Mouse (Mus musculus) lung, adult 2 months (tissue): ENCODE measurements around the gene Melk. TPM values are rescaled to one million over a fixed set of nuclear protein-coding genes. Genes with fewer than 3 reads are reported as not detected.

Experiments used
- DNase-seq: peaks from one replicate; pipeline ENCODE4 v3.0.0; 2022
- H3K4me1 ChIP-seq: fragments of 200-500 bp; 2 replicates; pipeline ENCODE4 v1.6.1; 2011; ENCODE audit warnings: low read length; ENCODE audit not compliant: control insufficient read depth, insufficient read depth
- H3K4me3 ChIP-seq: fragments of 200-500 bp; replicated peaks from 2 replicates; pipeline ENCODE3; 2011; ENCODE audit warnings: low read depth, mild to moderate bottlenecking, control low read depth, low read length; ENCODE audit errors: extremely low read depth
- CTCF ChIP-seq: fragments of 200-500 bp; IDR thresholded peaks from 2 replicates; pipeline ENCODE4 v1.5.1; 2011; ENCODE audit warnings: mild to moderate bottlenecking, low read length, control low read depth; ENCODE audit not compliant: insufficient read depth
- POLR2A ChIP-seq: fragments of 200-500 bp; IDR thresholded peaks from 2 replicates; pipeline ENCODE4 v1.6.1; 2011; ENCODE audit warnings: low read depth, mild to moderate bottlenecking, control low read depth, low read length, borderline replicate concordance; ENCODE audit errors: extremely low read depth
- WGBS: fragments of 180-500 bp; shearing (Covaris S2); methylation state at CpG from one replicate; pipeline ENCODE4 v1.1.7; 2018; 5-methylcytosine and 5-hydroxymethylcytosine counted together
- polyA plus RNA-seq: library from polyadenylated mRNA; depleted of rRNA; stranded (reverse); fragments of >200 nt; gene quantifications from 2 replicates; pipeline ENCODE4 v1.2.3, GENCODE M21; 2012

Gene Melk
- polyA plus RNA-seq, 1 experiment, result 0.92 TPM

DNA sequence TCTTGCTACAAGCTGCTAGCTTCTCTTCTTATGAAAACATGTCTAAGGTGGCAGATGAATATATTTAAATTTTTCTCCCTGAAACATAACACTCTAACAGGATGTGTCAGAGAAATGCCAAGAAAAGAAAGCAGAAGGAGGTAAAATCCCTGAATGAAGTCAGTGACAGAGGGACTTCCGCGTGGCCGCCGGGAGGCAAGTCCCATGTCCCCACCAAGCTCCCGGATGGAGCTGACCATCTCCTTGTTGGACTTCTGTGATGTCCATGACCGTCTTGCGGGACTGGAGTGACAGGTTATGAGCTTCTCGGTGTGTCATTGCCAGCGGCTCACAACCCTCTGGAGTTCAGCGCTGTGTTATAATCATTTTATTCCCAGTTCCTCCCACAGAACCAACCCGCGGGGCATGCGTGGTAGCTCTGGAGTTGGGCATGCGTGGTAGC lies 31.3 kb upstream of the Melk start:
- TF ChIP-seq CTCF (no peak), POLR2A (no peak)
- WGBS, result 92% methylated on average over 14 of the region's 14 CpGs
- DNase-seq, result no peak

DNA sequence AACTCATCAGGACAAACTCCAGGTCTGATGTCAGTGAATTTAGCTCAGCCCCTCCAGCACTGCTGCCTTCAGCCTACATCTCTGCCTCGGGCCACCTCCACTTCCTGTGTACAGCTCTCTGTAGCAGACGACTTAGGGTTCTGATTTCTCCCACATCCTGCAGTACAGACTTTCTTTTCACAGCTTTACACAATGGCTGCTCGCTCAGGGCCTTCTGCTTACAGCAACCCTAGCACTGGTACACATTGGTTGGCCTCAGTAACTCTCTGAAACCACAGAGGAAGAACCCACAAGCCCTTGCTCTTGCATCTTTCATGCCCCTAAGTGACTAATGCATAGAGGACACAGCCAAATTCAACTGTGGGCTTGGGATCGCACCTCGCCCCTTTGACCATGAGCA lies 29.5 kb upstream of the Melk start:
- DNase-seq, result no peak
- H3K4me1 ChIP-seq, result no peaks in the 10 kb centered on the region
- WGBS, result 49% methylated on average over 5 of the region's 5 CpGs
- TF ChIP-seq CTCF (no peak), POLR2A (no peak)
- no peak overlapping the region for H3K4me3 ChIP-seq

More for the DNA sequence above, 31.3 kb upstream of the Melk start:
- no peaks in the 10 kb centered on the region for H3K4me1 ChIP-seq
- no peak overlapping the region for H3K4me3 ChIP-seq

DNA sequence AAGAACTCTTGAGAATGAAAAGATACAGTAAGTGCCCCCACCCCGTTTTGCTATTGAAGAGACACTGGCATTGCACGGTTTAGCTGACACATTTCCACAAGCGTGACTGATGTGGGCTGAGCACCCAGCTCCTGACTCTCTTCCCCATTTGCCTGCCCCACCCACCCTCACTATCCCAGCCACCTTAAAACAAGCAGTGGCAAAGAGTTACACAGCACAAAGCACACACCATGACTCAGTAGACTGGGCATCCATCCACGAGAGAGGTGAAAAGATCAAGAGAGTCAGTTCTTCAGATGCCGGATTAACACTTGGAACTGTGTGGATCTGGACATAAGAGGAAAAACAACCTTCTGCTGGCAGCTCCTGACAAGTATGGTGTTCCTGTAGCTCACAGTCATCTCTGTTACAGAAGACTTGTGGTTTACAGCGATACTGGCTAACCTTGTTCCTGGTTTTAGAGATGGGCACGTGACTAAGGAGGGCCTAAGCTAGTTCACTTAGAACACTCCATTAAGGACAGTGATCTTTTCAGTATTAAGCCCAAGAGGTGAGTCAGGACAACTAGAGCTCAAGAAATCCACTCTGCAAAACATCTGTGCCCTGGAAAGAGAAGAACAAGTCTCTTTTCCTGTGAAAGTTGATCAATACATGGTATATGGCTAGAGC lies 18.9 kb upstream of the Melk start:
- DNase-seq, result no peak
- 55% methylated on average over 7 of the region's 7 CpGs for WGBS
- TF ChIP-seq CTCF (no peak), POLR2A (no peak)
- no peak overlapping the region for H3K4me3 ChIP-seq
- H3K4me1 ChIP-seq, result no peaks in the 10 kb centered on the region

- peak; percentile 28 for DNase-seq
- 8% methylated on average over 7 of the region's 7 CpGs for WGBS
These were observed 8.1 kb upstream of the Melk start for GRCm38 (mm10) chr4:44292534-44292933.

GRCm38 (mm10) chr4:44295837-44296236 lies 4.8 kb upstream of the Melk start:
- no peak for DNase-seq
- TF ChIP-seq POLR2A (no peak), CTCF (no peak)
- H3K4me3 ChIP-seq, result no peak overlapping the region
- no peaks in the 10 kb centered on the region for H3K4me1 ChIP-seq
- WGBS, result 55% methylated on average over 1 of the region's 1 CpGs

More at GRCm38 (mm10) chr4:44292534-44292933, 8.1 kb upstream of the Melk start:
- no peak overlapping the region for H3K4me3 ChIP-seq
- TF ChIP-seq POLR2A (no peak), CTCF (0 out of 2 replicates have a peak, but pooled peaks have one; percentile 26)
- no peaks in the 10 kb centered on the region for H3K4me1 ChIP-seq

DNA sequence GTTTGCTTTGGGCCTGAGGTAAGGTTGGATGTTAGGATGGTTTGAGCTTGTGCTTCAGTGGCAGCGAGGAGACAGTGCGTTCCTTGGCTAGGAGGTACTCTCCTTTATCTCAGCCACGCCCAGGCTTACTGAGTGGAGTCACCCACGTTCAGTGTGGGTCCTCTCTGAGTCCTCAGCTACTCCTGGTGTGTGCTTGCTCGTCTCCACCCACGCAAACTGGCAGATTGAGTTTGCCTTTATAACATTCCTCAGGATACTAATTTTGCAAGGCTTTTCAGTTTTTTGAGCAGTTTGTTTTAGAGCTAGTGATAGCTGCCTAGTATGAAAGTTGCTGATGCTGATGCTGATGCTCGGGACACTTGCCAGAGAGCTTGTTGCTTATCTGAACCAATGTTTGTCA lies 5.9 kb downstream of the Melk start:
- DNase-seq, result no peak
- no peak for TF ChIP-seq POLR2A
- TF ChIP-seq CTCF, result no peak
- Histone ChIP-seq H3K4me1 (no peaks in the 10 kb centered on the region), H3K4me3 (no peak overlapping the region)
- WGBS, result 81% methylated on average over 7 of the region's 7 CpGs

DNA sequence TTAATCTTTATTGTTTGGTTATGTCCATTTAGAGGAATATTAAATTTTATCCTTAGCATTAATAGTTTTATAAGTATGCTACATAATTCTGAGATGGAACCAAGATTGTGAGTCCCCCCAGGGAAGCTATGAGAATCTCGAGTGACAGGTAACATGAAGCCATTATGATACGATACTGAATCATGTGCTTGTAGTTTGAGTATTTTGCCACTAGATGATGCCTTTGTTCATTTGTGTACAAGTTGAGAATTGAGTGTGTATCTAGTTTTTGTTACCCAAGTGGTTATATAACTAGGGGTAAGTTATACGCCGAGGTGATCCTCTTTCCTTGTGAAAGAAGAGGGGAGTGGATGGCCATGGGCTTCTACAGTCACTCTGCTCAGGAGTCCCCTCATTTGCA lies 9.8 kb downstream of the Melk start:
- no peaks in the 10 kb centered on the region for H3K4me1 ChIP-seq
- H3K4me3 ChIP-seq, result no peak overlapping the region
- no peak for DNase-seq
- 78% methylated on average over 4 of the region's 4 CpGs for WGBS
- no peak for TF ChIP-seq CTCF
- TF ChIP-seq POLR2A, result no peak

DNA sequence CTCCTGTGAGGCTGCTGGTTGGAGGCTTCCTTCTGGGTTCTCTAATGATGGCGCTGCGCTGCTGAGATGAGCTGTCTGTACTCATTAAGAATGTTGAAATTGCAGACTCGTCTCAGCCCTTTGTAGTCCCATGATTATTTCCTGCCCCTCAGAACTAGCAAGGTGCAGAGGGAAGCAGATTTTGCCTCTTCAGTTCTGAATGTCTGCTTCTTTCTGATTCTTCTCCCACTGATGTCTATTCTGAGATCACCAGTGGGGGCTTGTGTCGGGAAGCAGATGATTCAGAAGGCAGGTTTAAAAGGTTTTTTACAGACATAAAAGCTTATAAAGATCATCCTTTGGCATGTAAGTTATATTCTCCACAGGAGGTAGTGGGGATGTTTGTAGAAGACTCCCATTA lies 10.2 kb downstream of the Melk start:
- no peak for TF ChIP-seq POLR2A
- TF ChIP-seq CTCF, result no peak
- WGBS, result 90% methylated on average over 4 of the region's 4 CpGs
- H3K4me1 ChIP-seq, result no peaks in the 10 kb centered on the region
- no peak overlapping the region for H3K4me3 ChIP-seq
- no peak for DNase-seq

DNA sequence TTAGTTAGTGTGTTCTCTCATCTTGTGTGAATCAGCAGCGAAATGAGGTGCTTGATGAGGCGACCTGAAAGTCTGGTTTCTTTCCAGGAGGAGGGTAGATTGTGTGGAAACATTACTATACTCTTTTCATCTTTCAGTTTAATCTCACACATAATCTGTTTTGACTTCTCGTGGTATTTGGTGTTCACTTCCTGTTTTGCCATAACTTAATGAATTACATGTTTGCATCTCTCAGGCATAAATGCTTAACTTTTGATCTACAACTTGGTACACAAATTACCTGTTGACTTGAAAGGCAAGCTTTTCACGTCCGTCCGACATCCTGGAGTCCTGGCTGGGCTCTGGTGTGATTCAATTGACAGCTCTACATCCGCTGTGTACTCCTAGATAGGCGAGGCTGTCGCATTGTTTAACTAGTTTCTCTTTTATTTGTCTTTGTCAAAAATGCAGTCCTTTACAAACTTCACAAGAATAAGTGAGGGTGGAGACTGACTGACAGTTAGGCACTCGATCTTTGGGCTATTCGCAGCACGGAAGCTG lies 15.7 kb downstream of the Melk start:
- WGBS, result 50% methylated on average over 12 of the region's 12 CpGs

DNA sequence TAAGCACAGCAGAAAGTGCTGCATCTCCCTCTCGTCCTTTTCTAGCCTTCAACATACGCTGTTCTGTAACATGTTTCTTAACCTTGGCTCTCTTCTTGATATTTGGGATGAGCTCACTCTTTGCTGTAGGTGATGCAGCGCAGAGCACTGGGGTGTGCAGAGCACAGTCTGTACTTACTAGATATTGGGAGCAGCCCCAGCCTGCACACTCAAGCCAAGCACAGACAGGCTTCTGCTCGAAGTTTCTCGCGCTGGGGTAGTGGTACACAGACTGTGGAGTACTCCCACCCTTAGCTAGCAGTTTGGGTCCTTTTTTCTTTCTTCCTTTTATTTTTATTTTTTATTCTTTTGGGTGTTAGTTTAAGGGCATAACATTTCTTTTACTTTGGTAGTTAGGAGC lies 19.8 kb downstream of the Melk start:
- 80% methylated on average over 6 of the region's 6 CpGs for WGBS
- no peak for DNase-seq
- TF ChIP-seq CTCF (no peak), POLR2A (no peak)

More for the DNA sequence above, 15.7 kb downstream of the Melk start:
- Histone ChIP-seq H3K4me1 (0 out of 2 replicates have a peak, but pooled peaks cover 3% of the 10 kb centered on the region), H3K4me3 (no peak overlapping the region)
- no peak for TF ChIP-seq CTCF
- no peak for TF ChIP-seq POLR2A
- DNase-seq, result no peak

GRCm38 (mm10) chr4:44322124-44322523 lies 21.4 kb downstream of the Melk start:
- DNase-seq, result no peak
- TF ChIP-seq POLR2A (no peak), CTCF (no peak)
- Histone ChIP-seq H3K4me3 (no peak overlapping the region), H3K4me1 (no peaks in the 10 kb centered on the region)
- 84% methylated on average over 7 of the region's 7 CpGs for WGBS

More for the DNA sequence above, 19.8 kb downstream of the Melk start:
- Histone ChIP-seq H3K4me1 (0 out of 2 replicates have a peak, but pooled peaks cover 3% of the 10 kb centered on the region), H3K4me3 (no peak overlapping the region)
